Mouse (Mus musculus): ENCODE measurements at regions not wholly inside any gene's neighbourhood (a gene's known extent, or its start where the extent isn't known, plus 50 kb on each side); places are given as distances from the start of the nearest gene placed in this dataset.

DNA sequence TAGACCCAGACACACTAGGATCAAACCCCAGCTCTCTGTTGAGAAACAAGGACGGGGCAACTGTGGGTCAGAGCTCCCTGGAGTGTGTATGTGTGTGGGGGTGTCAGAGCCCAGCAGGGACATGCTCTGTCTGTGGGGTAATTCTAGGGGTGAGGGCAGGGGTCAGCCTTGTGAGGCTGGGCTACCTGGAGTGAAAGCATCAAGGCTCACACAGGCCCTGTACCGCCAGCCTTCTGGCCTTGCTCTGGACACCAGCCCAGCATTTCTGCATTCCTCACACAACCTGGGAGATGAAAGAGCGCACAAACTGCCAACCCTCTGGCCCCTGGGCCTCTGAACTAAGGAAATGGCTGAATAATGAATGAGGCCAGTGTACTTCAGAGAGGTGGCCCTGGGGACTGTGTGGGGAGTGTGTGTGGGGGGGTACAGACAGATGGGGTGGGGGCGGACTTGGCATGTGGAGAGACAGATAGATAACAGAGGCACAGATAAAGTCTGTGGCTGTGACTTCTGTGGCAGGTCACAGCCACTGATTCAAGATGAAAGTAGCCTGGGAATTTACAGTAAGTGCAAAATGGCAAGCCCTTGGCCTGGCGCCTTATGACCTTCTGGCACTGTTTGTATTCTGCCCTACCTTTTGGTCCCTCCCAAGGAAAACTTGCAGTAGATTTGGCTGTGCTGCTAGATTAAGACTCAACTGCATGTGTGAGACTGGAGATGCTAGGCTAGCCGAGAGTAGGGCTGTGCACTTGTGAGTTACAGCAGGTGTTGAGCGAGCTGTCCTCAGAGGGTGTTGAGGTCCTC, 135.2 kb upstream of the 4931429L15Rik start:
- no peak overlapping the region for H3K9ac ChIP-seq
- no peaks in the 10 kb centered on the region for H3K27me3 ChIP-seq
- WGBS: 51% methylated on average over 7 of the region's 7 CpGs
- H3K4me1 ChIP-seq: peaks cover 11% of the 10 kb centered on the region
- H3K4me2 ChIP-seq (replicated peaks): no peak overlapping the region
- H3K4me3 ChIP-seq: no peak overlapping the region
- no peak for ATAC-seq (ENCODE audit: low FRiP score)
- H3K27ac ChIP-seq: no peak overlapping the region
- no peaks in the 10 kb centered on the region for H3K9me3 ChIP-seq (replicated peaks)
- no peaks in the 10 kb centered on the region for H3K36me3 ChIP-seq

DNA sequence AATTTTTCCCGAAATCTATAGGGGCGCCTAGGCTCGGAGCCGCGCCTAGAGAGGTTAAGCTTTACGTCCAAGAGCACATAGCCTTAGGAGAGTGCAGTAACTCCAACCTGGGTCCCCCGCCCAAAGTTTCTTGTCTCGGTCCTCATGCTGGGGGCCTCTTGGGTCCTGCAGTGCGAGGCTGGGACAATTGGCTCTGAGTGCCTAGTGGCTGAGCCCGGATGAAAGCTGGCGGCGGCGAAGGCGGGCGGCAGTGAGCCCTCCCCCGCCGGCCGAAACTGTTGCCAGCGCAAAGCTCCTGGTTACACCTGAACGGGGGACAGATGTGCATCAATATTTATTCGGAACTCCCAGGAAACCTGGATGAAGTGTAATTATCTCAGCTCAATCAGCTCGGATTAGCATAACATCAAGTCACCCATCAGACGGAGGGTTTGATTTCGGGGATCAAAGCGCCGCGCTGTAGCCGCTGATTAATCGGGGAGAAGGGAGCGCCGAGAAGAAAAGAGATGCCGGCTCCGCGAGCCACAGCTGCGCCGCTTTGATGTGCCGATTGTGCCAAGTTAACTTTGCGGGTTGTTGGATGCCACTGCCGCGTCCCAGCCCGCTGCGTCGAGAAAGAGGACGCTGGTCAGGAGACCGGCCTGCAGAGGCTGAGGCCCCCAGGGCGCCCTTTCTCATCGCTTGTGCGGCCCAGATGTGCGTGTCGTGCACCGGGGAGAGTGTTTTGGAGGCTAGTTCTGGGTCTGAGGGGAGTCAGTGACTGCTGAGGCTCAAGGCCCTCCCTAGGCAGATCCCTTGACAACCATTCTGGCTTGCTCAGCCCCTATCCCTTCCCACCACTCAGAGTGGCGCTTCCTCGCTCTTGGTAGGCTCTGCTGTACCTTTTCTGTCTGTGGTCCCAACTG, 123.7 kb upstream of the 4931429L15Rik start:
- Histone ChIP-seq H3K9ac (peak overlapping the region; percentile 27; the same call in 1 of the 2 replicates), H3K4me1 (peaks cover 17% of the 10 kb centered on the region), H3K9me3 (replicated peaks) (no peaks in the 10 kb centered on the region), H3K4me3 (peak overlapping the region; percentile 34), H3K4me2 (replicated peaks) (peak overlapping the region; percentile 68), H3K27me3 (peaks cover 52% of the 10 kb centered on the region), H3K27ac (peak overlapping the region; percentile 44; the same call in 1 of the 2 replicates), H3K36me3 (no peaks in the 10 kb centered on the region)
- ATAC-seq (ENCODE audit: low FRiP score): peak; percentile 61
- WGBS: under 1% methylated on average over 53 of the region's 53 CpGs

DNA sequence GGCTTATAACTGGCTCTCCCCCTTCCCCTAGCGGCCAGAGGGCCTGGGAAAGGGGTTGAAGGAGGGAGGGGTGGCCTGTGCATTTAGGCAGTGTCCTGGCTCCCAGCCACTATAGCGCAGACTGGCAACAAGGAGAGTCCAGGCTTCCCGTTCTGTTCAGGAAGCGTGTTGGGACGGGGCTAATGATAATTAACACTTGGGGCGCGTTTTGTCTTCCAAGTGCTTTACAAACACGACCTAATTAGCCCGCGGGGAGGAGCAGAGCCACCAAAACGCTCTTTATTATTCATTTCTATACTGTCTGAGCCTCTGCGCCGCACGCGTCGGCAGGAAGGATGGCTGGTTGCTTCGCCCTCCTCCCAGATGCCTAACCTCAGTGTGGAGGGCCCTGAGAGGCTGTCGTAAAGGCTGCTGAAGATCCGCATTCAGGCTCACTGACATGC, 123.0 kb upstream of the 4931429L15Rik start:
- Histone ChIP-seq H3K9ac (peak overlapping the region; percentile 27; the same call in 1 of the 2 replicates), H3K36me3 (no peaks in the 10 kb centered on the region), H3K4me3 (peak overlapping the region; percentile 34), H3K4me1 (peaks cover 17% of the 10 kb centered on the region), H3K4me2 (replicated peaks) (peak overlapping the region; percentile 68), H3K27me3 (peaks cover 54% of the 10 kb centered on the region), H3K27ac (peak overlapping the region; percentile 44; the same call in 1 of the 2 replicates), H3K9me3 (replicated peaks) (no peaks in the 10 kb centered on the region)
- 1% methylated on average over 19 of the region's 19 CpGs for WGBS
- peak; percentile 80 for ATAC-seq (ENCODE audit: low FRiP score)

DNA sequence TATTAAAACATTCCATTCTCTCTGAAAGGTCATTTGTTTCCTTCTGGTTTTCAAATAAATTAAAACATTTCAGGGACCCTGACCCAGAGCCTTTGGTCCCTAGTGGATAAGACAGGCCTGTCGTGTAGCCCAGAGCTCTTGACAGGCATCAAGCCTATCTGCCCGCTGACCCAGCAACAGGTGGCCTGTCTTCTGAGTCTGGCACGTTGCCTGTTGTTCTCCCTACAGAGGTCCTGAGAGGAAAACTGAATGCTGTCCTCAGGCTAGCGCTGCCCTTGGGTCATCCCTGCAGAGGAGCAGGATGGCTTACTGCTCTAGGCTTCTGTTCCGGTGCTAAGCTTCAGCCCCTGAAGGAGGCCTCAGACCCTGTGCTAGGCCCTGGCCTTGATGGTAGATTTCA, 120.4 kb upstream of the 4931429L15Rik start:
- H3K9me3 ChIP-seq (replicated peaks): 0 out of 2 replicates have a peak, but pooled peaks cover 2% of the 10 kb centered on the region
- no peak for ATAC-seq (ENCODE audit: low FRiP score)
- H3K4me1 ChIP-seq: peaks cover 17% of the 10 kb centered on the region
- H3K27me3 ChIP-seq: peaks cover 44% of the 10 kb centered on the region
- H3K9ac ChIP-seq: no peak overlapping the region
- no peak overlapping the region for H3K4me2 ChIP-seq (replicated peaks)
- H3K36me3 ChIP-seq: no peaks in the 10 kb centered on the region
- no peak overlapping the region for H3K27ac ChIP-seq
- no peak overlapping the region for H3K4me3 ChIP-seq
- WGBS: 52% methylated on average over 5 of the region's 5 CpGs

- H3K9ac ChIP-seq: no peak overlapping the region
- 0 out of 2 replicates have a peak, but pooled peaks cover 9% of the 10 kb centered on the region for H3K9me3 ChIP-seq (replicated peaks)
- H3K4me2 ChIP-seq (replicated peaks): no peak overlapping the region
- H3K27me3 ChIP-seq: peaks cover 7% of the 10 kb centered on the region; the same call in 1 of the 2 replicates
- WGBS: 87% methylated on average over 3 of the region's 3 CpGs
- H3K4me3 ChIP-seq: no peak overlapping the region
- no peak for ATAC-seq (ENCODE audit: low FRiP score)
- no peak overlapping the region for H3K27ac ChIP-seq
- H3K4me1 ChIP-seq: peaks cover 6% of the 10 kb centered on the region; the same call in 1 of the 2 replicates
- no peaks in the 10 kb centered on the region for H3K36me3 ChIP-seq
Observed at GRCm38 (mm10) chr9:46434700-46435099, 114.9 kb upstream of the 4931429L15Rik start.

GRCm38 (mm10) chr9:46433716-46434115, 113.9 kb upstream of the 4931429L15Rik start:
- no peak for ATAC-seq (ENCODE audit: low FRiP score)
- H3K4me1 ChIP-seq: peaks cover 6% of the 10 kb centered on the region; the same call in 1 of the 2 replicates
- H3K4me3 ChIP-seq: no peak overlapping the region
- WGBS: 79% methylated on average over 5 of the region's 5 CpGs
- H3K36me3 ChIP-seq: no peaks in the 10 kb centered on the region
- H3K9ac ChIP-seq: no peak overlapping the region
- H3K9me3 ChIP-seq (replicated peaks): 0 out of 2 replicates have a peak, but pooled peaks cover 9% of the 10 kb centered on the region
- peaks cover 5% of the 10 kb centered on the region; the same call in 1 of the 2 replicates for H3K27me3 ChIP-seq
- no peak overlapping the region for H3K27ac ChIP-seq
- no peak overlapping the region for H3K4me2 ChIP-seq (replicated peaks)

GRCm38 (mm10) chr9:46431053-46431452, 111.3 kb upstream of the 4931429L15Rik start:
- no peak for ATAC-seq (ENCODE audit: low FRiP score)
- Histone ChIP-seq H3K36me3 (no peaks in the 10 kb centered on the region), H3K4me2 (replicated peaks) (no peak overlapping the region), H3K27me3 (peaks cover 15% of the 10 kb centered on the region; the same call in 1 of the 2 replicates), H3K9ac (no peak overlapping the region), H3K9me3 (replicated peaks) (0 out of 2 replicates have a peak, but pooled peaks cover 9% of the 10 kb centered on the region), H3K27ac (0 out of 2 replicates have a peak overlapping the region, but pooled peaks have one; percentile 9), H3K4me1 (peaks cover 6% of the 10 kb centered on the region; the same call in 1 of the 2 replicates), H3K4me3 (no peak overlapping the region)
- WGBS: 69% methylated on average over 13 of the region's 13 CpGs

- WGBS: 60% methylated on average over 12 of the region's 12 CpGs
- Histone ChIP-seq H3K27me3 (peaks cover 15% of the 10 kb centered on the region; the same call in 1 of the 2 replicates), H3K9ac (no peak overlapping the region), H3K4me1 (peaks cover 13% of the 10 kb centered on the region; the same call in 1 of the 2 replicates), H3K4me3 (no peak overlapping the region), H3K4me2 (replicated peaks) (no peak overlapping the region), H3K27ac (no peak overlapping the region), H3K36me3 (no peaks in the 10 kb centered on the region), H3K9me3 (replicated peaks) (no peaks in the 10 kb centered on the region)
- peak; percentile 52 for ATAC-seq (ENCODE audit: low FRiP score)
Observed at GRCm38 (mm10) chr9:46423184-46423967, 103.6 kb upstream of the 4931429L15Rik start.

GRCm38 (mm10) chr9:46421688-46422274, 102.0 kb upstream of the 4931429L15Rik start:
- no peak overlapping the region for H3K4me3 ChIP-seq
- no peak overlapping the region for H3K27ac ChIP-seq
- H3K27me3 ChIP-seq: 0 out of 2 replicates have a peak, but pooled peaks cover 3% of the 10 kb centered on the region
- WGBS: 36% methylated on average over 7 of the region's 7 CpGs
- H3K9me3 ChIP-seq (replicated peaks): no peaks in the 10 kb centered on the region
- H3K4me2 ChIP-seq (replicated peaks): no peak overlapping the region
- peaks cover 13% of the 10 kb centered on the region; the same call in 1 of the 2 replicates for H3K4me1 ChIP-seq
- H3K9ac ChIP-seq: no peak overlapping the region
- H3K36me3 ChIP-seq: no peaks in the 10 kb centered on the region
- no peak for ATAC-seq (ENCODE audit: low FRiP score)

DNA sequence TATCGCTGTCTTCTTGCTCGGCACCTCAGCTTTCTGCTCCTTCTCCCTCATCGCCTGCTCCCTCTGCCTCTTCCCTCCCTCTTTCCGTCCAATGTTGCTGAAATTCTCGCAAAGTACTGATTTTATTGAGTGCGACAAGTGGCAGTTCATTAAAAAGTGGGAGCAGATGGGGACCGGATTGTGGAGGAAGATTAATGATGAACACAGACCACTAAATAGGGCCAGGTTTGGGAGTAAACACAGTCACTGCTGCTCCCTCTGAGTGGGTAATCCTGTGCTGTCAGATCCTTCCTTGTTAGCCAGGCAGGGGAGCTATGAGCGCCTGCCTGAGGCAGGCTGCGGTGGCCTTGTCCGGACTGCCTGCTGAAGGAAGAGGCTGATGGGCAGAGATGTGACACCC, 91.9 kb upstream of the 4931429L15Rik start:
- 80% methylated on average over 10 of the region's 10 CpGs for WGBS

DNA sequence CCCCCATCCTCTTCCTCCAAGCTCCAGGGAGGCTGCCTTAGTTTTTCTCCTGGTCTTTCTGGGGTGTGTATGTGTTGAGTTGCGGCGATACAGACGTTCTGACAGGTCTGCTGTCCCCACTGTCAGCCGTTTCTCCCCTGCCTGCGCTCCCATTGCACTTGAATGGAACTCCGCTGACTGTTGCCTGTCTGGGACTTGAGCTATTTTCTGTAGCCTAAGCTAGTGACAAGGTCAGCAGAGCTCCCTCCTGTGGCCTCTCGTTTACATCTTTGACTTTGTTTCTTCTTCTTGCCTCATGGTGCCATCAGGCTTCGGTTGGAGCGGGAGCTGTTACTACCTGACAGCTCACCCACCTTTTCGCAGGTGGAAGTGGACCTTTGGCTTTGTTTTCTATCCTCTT, 89.0 kb upstream of the 4931429L15Rik start:
- Histone ChIP-seq H3K9ac (no peak overlapping the region), H3K27ac (no peak overlapping the region), H3K4me1 (no peaks in the 10 kb centered on the region), H3K4me3 (no peak overlapping the region), H3K4me2 (replicated peaks) (no peak overlapping the region), H3K36me3 (no peaks in the 10 kb centered on the region), H3K9me3 (replicated peaks) (peaks cover 10% of the 10 kb centered on the region), H3K27me3 (no peaks in the 10 kb centered on the region)
- 76% methylated on average over 10 of the region's 10 CpGs for WGBS
- no peak for ATAC-seq (ENCODE audit: low FRiP score)

More for the DNA sequence above, 91.9 kb upstream of the 4931429L15Rik start:
- Histone ChIP-seq H3K4me3 (no peak overlapping the region), H3K27ac (no peak overlapping the region), H3K4me1 (no peaks in the 10 kb centered on the region), H3K36me3 (no peaks in the 10 kb centered on the region), H3K9ac (no peak overlapping the region), H3K27me3 (peaks cover 6% of the 10 kb centered on the region; the same call in 1 of the 2 replicates), H3K9me3 (replicated peaks) (peaks cover 10% of the 10 kb centered on the region), H3K4me2 (replicated peaks) (no peak overlapping the region)
- ATAC-seq (ENCODE audit: low FRiP score): no peak

Data from hindbrain, embryonic 12.5 days (tissue).